Mouse (Mus musculus) embryonic fibroblast, embryonic 13.5 days (primary cell): Measurements from ENCODE around the gene Tnfrsf9.

Experiments used
- CTCF ChIP-seq: IDR thresholded peaks from 2 replicates; pipeline ENCODE4 v1.5.1; 2011; ENCODE audit warnings: mild to moderate bottlenecking, control low read depth, low read length, moderate library complexity, borderline replicate concordance; ENCODE audit not compliant: insufficient read depth
- POLR2A ChIP-seq: IDR thresholded peaks from 2 replicates; pipeline ENCODE4 v1.6.1; 2011; ENCODE audit warnings: low read depth, mild to moderate bottlenecking, control low read depth, low read length, moderate library complexity

DNA sequence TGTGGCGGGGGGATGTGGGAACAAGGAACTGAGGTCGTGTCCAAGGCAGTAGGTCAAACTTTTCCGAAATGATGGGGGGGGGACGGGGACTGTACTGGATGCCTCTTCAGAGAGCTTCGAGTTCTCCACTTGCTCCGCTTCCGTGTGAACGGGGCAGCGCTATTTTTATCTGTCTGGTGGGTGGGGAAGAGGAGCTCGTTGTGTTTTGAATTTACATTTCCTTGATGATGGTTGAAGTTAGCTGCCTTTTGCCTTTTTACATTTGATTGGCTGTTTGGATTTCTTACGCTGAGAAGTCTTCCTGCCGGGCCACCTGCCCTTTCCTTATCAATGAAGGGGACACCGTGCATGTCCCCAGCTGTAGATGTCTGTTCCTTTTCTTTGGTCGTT lies 23.7 kb downstream of the Tnfrsf9 start:
- TF ChIP-seq POLR2A = no peak
- no peak for TF ChIP-seq CTCF
